Mouse (Mus musculus): ENCODE results near the gene Slc22a15. TPM values are rescaled to one million over a fixed set of nuclear protein-coding genes. Genes with fewer than 3 reads are reported as not detected.
A peak's percentile ranks its signal among the peaks of the same experiment; 100 is the strongest.

The Slc22a15 gene
- polyA plus RNA-seq, 1 experiment from 2014 or later = 6.4 TPM

- no peaks in the 10 kb centered on the region for H3K27me3 ChIP-seq
- no peaks in the 10 kb centered on the region for H3K36me3 ChIP-seq (replicated peaks)
- no peak overlapping the region for H3K27ac ChIP-seq
- no peaks in the 10 kb centered on the region for H3K4me1 ChIP-seq
- no peaks in the 10 kb centered on the region for H3K9me3 ChIP-seq
- 86% methylated on average over 3 of the region's 3 CpGs for WGBS
- no peak overlapping the region for H3K4me3 ChIP-seq (replicated peaks)
- H3K4me2 ChIP-seq = no peak overlapping the region
- no peak overlapping the region for H3K9ac ChIP-seq
- ATAC-seq (ENCODE audit: low FRiP score) = no peak
Observed at GRCm38 (mm10) chr3:101939865-101940264, 15.6 kb upstream of the Slc22a15 start.

GRCm38 (mm10) chr3:101939152-101939551, 14.9 kb upstream of the Slc22a15 start:
- Histone ChIP-seq H3K27me3 (no peaks in the 10 kb centered on the region), H3K36me3 (replicated peaks) (no peaks in the 10 kb centered on the region), H3K4me3 (replicated peaks) (no peak overlapping the region), H3K27ac (no peak overlapping the region), H3K9me3 (no peaks in the 10 kb centered on the region), H3K4me2 (no peak overlapping the region), H3K9ac (no peak overlapping the region), H3K4me1 (no peaks in the 10 kb centered on the region)
- ATAC-seq (ENCODE audit: low FRiP score) = no peak
- 82% methylated on average over 7 of the region's 7 CpGs for WGBS

- WGBS = 37% methylated on average over 3 of the region's 3 CpGs
- Histone ChIP-seq H3K4me3 (replicated peaks) (no peak overlapping the region), H3K4me1 (no peaks in the 10 kb centered on the region), H3K4me2 (no peak overlapping the region), H3K36me3 (replicated peaks) (no peaks in the 10 kb centered on the region), H3K27ac (no peak overlapping the region), H3K9ac (no peak overlapping the region), H3K27me3 (no peaks in the 10 kb centered on the region), H3K9me3 (no peaks in the 10 kb centered on the region)
- no peak for ATAC-seq (ENCODE audit: low FRiP score)
Observed at GRCm38 (mm10) chr3:101936369-101936768, 12.1 kb upstream of the Slc22a15 start.

GRCm38 (mm10) chr3:101933820-101934219, 9.6 kb upstream of the Slc22a15 start:
- H3K36me3 ChIP-seq (replicated peaks) = no peaks in the 10 kb centered on the region
- H3K4me2 ChIP-seq = no peak overlapping the region
- H3K4me3 ChIP-seq (replicated peaks) = no peak overlapping the region
- H3K27ac ChIP-seq = no peak overlapping the region
- no peak overlapping the region for H3K9ac ChIP-seq
- peaks cover 15% of the 10 kb centered on the region for H3K4me1 ChIP-seq
- H3K27me3 ChIP-seq = no peaks in the 10 kb centered on the region
- ATAC-seq (ENCODE audit: low FRiP score) = no peak
- H3K9me3 ChIP-seq = no peaks in the 10 kb centered on the region
- 89% methylated on average over 2 of the region's 2 CpGs for WGBS

- 37% methylated on average over 4 of the region's 4 CpGs for WGBS
- H3K9me3 ChIP-seq = no peaks in the 10 kb centered on the region
- H3K4me1 ChIP-seq = peaks cover 30% of the 10 kb centered on the region
- no peak overlapping the region for H3K4me2 ChIP-seq
- H3K27me3 ChIP-seq = no peaks in the 10 kb centered on the region
- no peak overlapping the region for H3K9ac ChIP-seq
- no peak overlapping the region for H3K27ac ChIP-seq
- H3K36me3 ChIP-seq (replicated peaks) = no peaks in the 10 kb centered on the region
- no peak overlapping the region for H3K4me3 ChIP-seq (replicated peaks)
- peak; percentile 50; the same call in 1 of the 2 replicates for ATAC-seq (ENCODE audit: low FRiP score)
Observed at GRCm38 (mm10) chr3:101929105-101929876, 5.0 kb upstream of the Slc22a15 start.

GRCm38 (mm10) chr3:101926636-101927035, 2.4 kb upstream of the Slc22a15 start:
- no peak for ATAC-seq (ENCODE audit: low FRiP score)
- H3K4me3 ChIP-seq (replicated peaks) = no peak overlapping the region
- H3K27me3 ChIP-seq = no peaks in the 10 kb centered on the region
- H3K9me3 ChIP-seq = no peaks in the 10 kb centered on the region
- no peak overlapping the region for H3K4me2 ChIP-seq
- peaks cover 37% of the 10 kb centered on the region for H3K4me1 ChIP-seq
- no peak overlapping the region for H3K9ac ChIP-seq
- no peak overlapping the region for H3K27ac ChIP-seq
- H3K36me3 ChIP-seq (replicated peaks) = no peaks in the 10 kb centered on the region

GRCm38 (mm10) chr3:101925663-101926062, 1.4 kb upstream of the Slc22a15 start:
- peak overlapping the region; percentile 13; the same call in 1 of the 2 replicates for H3K4me2 ChIP-seq
- no peaks in the 10 kb centered on the region for H3K27me3 ChIP-seq
- H3K36me3 ChIP-seq (replicated peaks) = no peaks in the 10 kb centered on the region
- H3K4me1 ChIP-seq = peaks cover 36% of the 10 kb centered on the region
- H3K9me3 ChIP-seq = no peaks in the 10 kb centered on the region
- 83% methylated on average over 1 of the region's 1 CpGs for WGBS
- no peak overlapping the region for H3K9ac ChIP-seq
- peak overlapping the region; percentile 75 for H3K27ac ChIP-seq
- H3K4me3 ChIP-seq (replicated peaks) = no peak overlapping the region
- ATAC-seq (ENCODE audit: low FRiP score) = peak; percentile 10; the same call in 1 of the 2 replicates

GRCm38 (mm10) chr3:101922366-101922765, 1.9 kb downstream of the Slc22a15 start:
- H3K9me3 ChIP-seq = no peaks in the 10 kb centered on the region
- H3K27ac ChIP-seq = no peak overlapping the region
- H3K27me3 ChIP-seq = no peaks in the 10 kb centered on the region
- H3K4me1 ChIP-seq = peaks cover 25% of the 10 kb centered on the region
- H3K36me3 ChIP-seq (replicated peaks) = no peaks in the 10 kb centered on the region
- no peak for ATAC-seq (ENCODE audit: low FRiP score)
- H3K4me2 ChIP-seq = no peak overlapping the region; the same call in 1 of the 2 replicates
- no peak overlapping the region for H3K4me3 ChIP-seq (replicated peaks)
- H3K9ac ChIP-seq = no peak overlapping the region
- 85% methylated on average over 7 of the region's 7 CpGs for WGBS

GRCm38 (mm10) chr3:101918526-101918925, 5.7 kb downstream of the Slc22a15 start:
- Histone ChIP-seq H3K9me3 (no peaks in the 10 kb centered on the region), H3K4me2 (no peak overlapping the region), H3K9ac (no peak overlapping the region), H3K27ac (no peak overlapping the region), H3K27me3 (no peaks in the 10 kb centered on the region), H3K4me3 (replicated peaks) (no peak overlapping the region), H3K4me1 (peaks cover 8% of the 10 kb centered on the region; the same call in 1 of the 2 replicates), H3K36me3 (replicated peaks) (0 out of 2 replicates have a peak, but pooled peaks cover 5% of the 10 kb centered on the region)
- WGBS = 95% methylated on average over 3 of the region's 3 CpGs
- no peak for ATAC-seq (ENCODE audit: low FRiP score)

- 38% methylated on average over 3 of the region's 3 CpGs for WGBS
- H3K27me3 ChIP-seq = no peaks in the 10 kb centered on the region
- H3K36me3 ChIP-seq (replicated peaks) = 0 out of 2 replicates have a peak, but pooled peaks cover 5% of the 10 kb centered on the region
- no peak for ATAC-seq (ENCODE audit: low FRiP score)
- H3K9me3 ChIP-seq = no peaks in the 10 kb centered on the region
- H3K27ac ChIP-seq = no peak overlapping the region
- H3K9ac ChIP-seq = no peak overlapping the region
- no peak overlapping the region for H3K4me2 ChIP-seq
- H3K4me1 ChIP-seq = 0 out of 2 replicates have a peak, but pooled peaks cover 3% of the 10 kb centered on the region
- H3K4me3 ChIP-seq (replicated peaks) = no peak overlapping the region
Observed at GRCm38 (mm10) chr3:101917665-101918064, 6.6 kb downstream of the Slc22a15 start.

GRCm38 (mm10) chr3:101916525-101916924, 7.7 kb downstream of the Slc22a15 start:
- H3K27me3 ChIP-seq = no peaks in the 10 kb centered on the region

GRCm38 (mm10) chr3:101915048-101915801, 9.0 kb downstream of the Slc22a15 start:
- Histone ChIP-seq H3K9ac (no peak overlapping the region), H3K27me3 (no peaks in the 10 kb centered on the region), H3K4me1 (0 out of 2 replicates have a peak, but pooled peaks cover 3% of the 10 kb centered on the region), H3K9me3 (no peaks in the 10 kb centered on the region), H3K4me3 (replicated peaks) (no peak overlapping the region), H3K27ac (no peak overlapping the region), H3K36me3 (replicated peaks) (peaks cover 5% of the 10 kb centered on the region; the same call in 1 of the 2 replicates), H3K4me2 (no peak overlapping the region)
- ATAC-seq (ENCODE audit: low FRiP score) = 0 out of 2 replicates have a peak, but pooled peaks have one; percentile 36
- WGBS = 87% methylated on average over 14 of the region's 14 CpGs

More at GRCm38 (mm10) chr3:101916525-101916924, 7.7 kb downstream of the Slc22a15 start:
- 0 out of 2 replicates have a peak, but pooled peaks cover 5% of the 10 kb centered on the region for H3K36me3 ChIP-seq (replicated peaks)
- H3K9ac ChIP-seq = no peak overlapping the region
- H3K4me3 ChIP-seq (replicated peaks) = no peak overlapping the region
- WGBS = 78% methylated on average over 5 of the region's 5 CpGs
- H3K27ac ChIP-seq = no peak overlapping the region
- H3K4me2 ChIP-seq = no peak overlapping the region
- no peak for ATAC-seq (ENCODE audit: low FRiP score)
- H3K9me3 ChIP-seq = no peaks in the 10 kb centered on the region
- 0 out of 2 replicates have a peak, but pooled peaks cover 3% of the 10 kb centered on the region for H3K4me1 ChIP-seq
